Mouse (Mus musculus): ENCODE data around the gene Tecr. TPM values are rescaled to one million over a fixed set of nuclear protein-coding genes. Genes with fewer than 3 reads are reported as not detected.

Tecr gene
- polyA plus RNA-seq, 1 experiment from 2014 or later = 605 TPM

DNA sequence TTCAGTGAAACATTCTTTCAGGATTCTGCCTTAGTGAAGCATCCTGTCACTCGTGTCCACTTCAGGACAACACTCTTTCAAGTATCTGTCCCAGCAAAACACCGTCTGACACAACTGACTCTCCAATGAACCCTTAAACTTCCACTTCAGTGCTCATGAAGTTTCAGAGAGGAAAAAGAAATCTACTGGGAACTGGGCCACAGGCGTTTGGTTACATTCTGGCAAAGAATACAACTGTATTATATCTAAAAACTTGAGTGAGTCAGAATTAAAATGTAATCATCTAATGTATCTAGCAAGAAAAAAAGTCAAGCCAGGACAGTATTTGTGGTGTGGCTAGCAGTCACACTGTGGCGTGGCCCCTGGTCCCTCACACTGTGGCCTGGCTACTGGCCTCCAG, 31.1 kb upstream of the Tecr start:
- no peak for ATAC-seq (ENCODE audit: low FRiP score, low read depth)
- no peak overlapping the region for H3K4me2 ChIP-seq (replicated peaks)
- H3K9ac ChIP-seq = no peak overlapping the region
- H3K27ac ChIP-seq = no peak overlapping the region
- 79% methylated on average over 4 of the region's 4 CpGs for WGBS
- H3K9me3 ChIP-seq = peaks cover 6% of the 10 kb centered on the region; the same call in 1 of the 2 replicates
- no peaks in the 10 kb centered on the region for H3K27me3 ChIP-seq
- no peaks in the 10 kb centered on the region for H3K36me3 ChIP-seq
- no peaks in the 10 kb centered on the region for H3K4me1 ChIP-seq
- no peak overlapping the region for H3K4me3 ChIP-seq

DNA sequence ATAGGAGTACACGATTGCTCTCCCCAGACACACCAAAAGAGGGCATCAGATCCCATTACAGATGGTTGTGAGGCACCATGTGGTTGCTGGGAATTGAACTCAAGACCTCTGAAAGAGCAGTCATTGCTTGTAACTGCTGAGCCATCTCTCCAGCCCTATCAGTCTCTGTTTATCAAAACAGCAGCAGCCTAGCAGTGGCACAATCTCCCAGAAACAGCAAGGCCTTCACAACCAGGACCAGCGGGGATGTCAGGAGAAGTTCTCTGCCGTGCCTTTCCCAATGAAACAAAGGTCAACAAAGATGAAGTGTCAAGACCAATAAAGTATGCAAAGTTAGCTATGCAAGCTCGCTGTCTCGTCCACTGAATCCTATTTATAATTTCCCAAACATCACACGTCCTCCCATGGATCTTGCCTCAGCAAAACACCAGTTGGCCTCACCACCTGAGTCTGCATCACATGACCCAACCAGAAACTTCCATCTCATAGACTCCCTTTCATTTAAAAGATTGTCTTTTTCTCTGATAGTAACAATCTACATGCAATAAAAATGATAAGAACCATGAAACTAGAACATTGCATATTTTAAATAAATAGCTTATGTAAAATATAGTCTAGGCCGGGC, 24.4 kb upstream of the Tecr start:
- 83% methylated on average over 7 of the region's 7 CpGs for WGBS

GRCm38 (mm10) chr8:83625676-83626299, 18.0 kb upstream of the Tecr start:
- H3K9ac ChIP-seq = no peak overlapping the region
- no peak overlapping the region for H3K4me2 ChIP-seq (replicated peaks)
- no peak for ATAC-seq (ENCODE audit: low FRiP score, low read depth)
- no peaks in the 10 kb centered on the region for H3K27me3 ChIP-seq
- H3K4me1 ChIP-seq = peaks cover 5% of the 10 kb centered on the region; the same call in 1 of the 2 replicates
- WGBS = 86% methylated on average over 6 of the region's 6 CpGs
- H3K36me3 ChIP-seq = no peaks in the 10 kb centered on the region
- H3K27ac ChIP-seq = no peak overlapping the region
- H3K4me3 ChIP-seq = no peak overlapping the region
- no peaks in the 10 kb centered on the region for H3K9me3 ChIP-seq

More for the DNA sequence above, 24.4 kb upstream of the Tecr start:
- H3K27ac ChIP-seq = no peak overlapping the region
- peaks cover 6% of the 10 kb centered on the region; the same call in 1 of the 2 replicates for H3K9me3 ChIP-seq
- no peaks in the 10 kb centered on the region for H3K27me3 ChIP-seq
- no peak overlapping the region for H3K4me3 ChIP-seq
- no peak for ATAC-seq (ENCODE audit: low FRiP score, low read depth)
- no peaks in the 10 kb centered on the region for H3K4me1 ChIP-seq
- H3K36me3 ChIP-seq = no peaks in the 10 kb centered on the region
- no peak overlapping the region for H3K9ac ChIP-seq
- H3K4me2 ChIP-seq (replicated peaks) = no peak overlapping the region

DNA sequence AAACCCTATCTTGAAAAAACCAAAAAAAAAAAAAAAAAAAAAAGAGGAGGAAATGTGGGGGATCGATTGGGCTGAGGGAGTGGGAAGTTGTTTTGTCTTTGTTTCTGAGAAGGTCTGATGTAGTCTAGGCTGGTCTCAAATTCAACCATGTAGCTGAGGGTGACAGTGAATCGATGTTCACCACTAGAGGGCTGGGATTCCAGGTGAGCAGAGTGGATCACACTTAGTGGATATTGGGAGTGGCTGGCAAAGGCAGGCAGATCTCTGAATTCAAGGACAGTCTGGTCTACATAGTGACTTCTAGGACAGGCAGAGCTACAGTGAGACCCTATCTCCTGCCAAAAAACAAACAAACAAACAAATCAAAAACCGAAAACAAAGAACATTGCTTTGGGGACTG, 17.0 kb upstream of the Tecr start:
- Histone ChIP-seq H3K9ac (no peak overlapping the region), H3K4me3 (no peak overlapping the region), H3K27ac (no peak overlapping the region), H3K27me3 (no peaks in the 10 kb centered on the region), H3K4me2 (replicated peaks) (no peak overlapping the region), H3K36me3 (no peaks in the 10 kb centered on the region), H3K4me1 (peaks cover 8% of the 10 kb centered on the region; the same call in 1 of the 2 replicates), H3K9me3 (no peaks in the 10 kb centered on the region)
- ATAC-seq (ENCODE audit: low FRiP score, low read depth) = no peak
- WGBS = 49% methylated on average over 3 of the region's 3 CpGs

- Histone ChIP-seq H3K9ac (no peak overlapping the region), H3K9me3 (no peaks in the 10 kb centered on the region), H3K4me3 (no peak overlapping the region), H3K4me2 (replicated peaks) (no peak overlapping the region), H3K27ac (no peak overlapping the region), H3K36me3 (no peaks in the 10 kb centered on the region), H3K27me3 (no peaks in the 10 kb centered on the region), H3K4me1 (peaks cover 8% of the 10 kb centered on the region; the same call in 1 of the 2 replicates)
- ATAC-seq (ENCODE audit: low FRiP score, low read depth) = no peak
- WGBS = 83% methylated on average over 7 of the region's 7 CpGs
Measured at GRCm38 (mm10) chr8:83623549-83623948, 15.8 kb upstream of the Tecr start.

GRCm38 (mm10) chr8:83622389-83622989, 14.7 kb upstream of the Tecr start:
- peak; percentile 90 for ATAC-seq (ENCODE audit: low FRiP score, low read depth)
- Histone ChIP-seq H3K27me3 (no peaks in the 10 kb centered on the region), H3K4me3 (peak overlapping the region; percentile 43), H3K4me1 (peaks cover 8% of the 10 kb centered on the region; the same call in 1 of the 2 replicates), H3K9ac (peak overlapping the region; percentile 65), H3K4me2 (replicated peaks) (peak overlapping the region; percentile 81), H3K9me3 (no peaks in the 10 kb centered on the region), H3K36me3 (no peaks in the 10 kb centered on the region), H3K27ac (no peak overlapping the region)
- 12% methylated on average over 23 of the region's 23 CpGs for WGBS

DNA sequence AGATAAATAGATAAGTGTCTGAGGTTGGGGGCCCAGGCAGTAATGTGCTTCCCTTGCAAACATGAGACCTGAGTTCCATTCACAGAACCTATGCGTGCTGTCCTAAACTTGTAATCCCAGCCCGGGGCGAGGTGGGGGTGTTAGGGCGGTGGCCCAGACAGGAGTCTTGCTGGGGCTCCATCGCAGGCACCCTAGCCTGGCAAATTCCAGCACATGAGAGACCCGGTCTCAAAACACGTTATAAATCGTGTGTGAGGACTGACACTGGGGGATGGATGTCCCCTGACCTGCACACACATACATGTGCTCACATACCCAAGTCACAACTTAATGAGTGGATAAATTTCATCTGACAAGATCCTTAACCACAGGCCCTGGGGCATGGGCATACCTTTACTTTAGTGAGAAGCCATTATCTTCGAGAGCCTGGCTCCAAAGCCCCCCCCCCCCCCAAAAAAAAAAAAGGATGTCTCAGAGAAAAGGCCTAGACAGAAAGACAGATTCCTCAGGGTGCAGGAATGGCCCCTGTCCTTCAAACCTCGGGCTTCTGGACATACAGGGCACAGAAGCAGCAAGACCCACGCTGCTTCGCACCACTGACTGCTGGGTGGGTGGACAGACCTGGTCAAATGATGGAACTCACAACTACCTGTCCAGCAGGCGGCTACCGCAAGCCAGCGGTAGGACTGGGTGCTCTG, 14.1 kb upstream of the Tecr start:
- H3K4me1 ChIP-seq = peaks cover 8% of the 10 kb centered on the region; the same call in 1 of the 2 replicates
- no peaks in the 10 kb centered on the region for H3K27me3 ChIP-seq
- peak overlapping the region; percentile 65 for H3K9ac ChIP-seq
- H3K4me3 ChIP-seq = peak overlapping the region; percentile 43
- H3K9me3 ChIP-seq = no peaks in the 10 kb centered on the region
- ATAC-seq (ENCODE audit: low FRiP score, low read depth) = no peak
- no peaks in the 10 kb centered on the region for H3K36me3 ChIP-seq
- peak overlapping the region; percentile 81 for H3K4me2 ChIP-seq (replicated peaks)
- H3K27ac ChIP-seq = no peak overlapping the region
- WGBS = 48% methylated on average over 15 of the region's 15 CpGs

GRCm38 (mm10) chr8:83619568-83620285, 12.0 kb upstream of the Tecr start:
- H3K4me1 ChIP-seq = peaks cover 8% of the 10 kb centered on the region; the same call in 1 of the 2 replicates
- H3K4me2 ChIP-seq (replicated peaks) = no peak overlapping the region
- H3K27ac ChIP-seq = peak overlapping the region; percentile 52; the same call in 1 of the 2 replicates
- H3K9me3 ChIP-seq = no peaks in the 10 kb centered on the region
- H3K36me3 ChIP-seq = no peaks in the 10 kb centered on the region
- no peak overlapping the region for H3K4me3 ChIP-seq
- H3K9ac ChIP-seq = no peak overlapping the region
- H3K27me3 ChIP-seq = no peaks in the 10 kb centered on the region
- ATAC-seq (ENCODE audit: low FRiP score, low read depth) = peak; percentile 24; the same call in 1 of the 2 replicates
- WGBS = 81% methylated on average over 9 of the region's 9 CpGs

GRCm38 (mm10) chr8:83618566-83618965, 10.8 kb upstream of the Tecr start:
- H3K9ac ChIP-seq = no peak overlapping the region
- no peak overlapping the region for H3K4me3 ChIP-seq
- no peaks in the 10 kb centered on the region for H3K27me3 ChIP-seq
- no peaks in the 10 kb centered on the region for H3K9me3 ChIP-seq
- no peak overlapping the region for H3K27ac ChIP-seq
- 91% methylated on average over 2 of the region's 2 CpGs for WGBS
- peaks cover 8% of the 10 kb centered on the region; the same call in 1 of the 2 replicates for H3K4me1 ChIP-seq
- peaks cover 8% of the 10 kb centered on the region for H3K36me3 ChIP-seq
- no peak overlapping the region for H3K4me2 ChIP-seq (replicated peaks)
- no peak for ATAC-seq (ENCODE audit: low FRiP score, low read depth)

GRCm38 (mm10) chr8:83617111-83617510, 9.3 kb upstream of the Tecr start:
- Histone ChIP-seq H3K4me2 (replicated peaks) (no peak overlapping the region), H3K4me1 (peaks cover 6% of the 10 kb centered on the region; the same call in 1 of the 2 replicates), H3K9ac (no peak overlapping the region), H3K4me3 (no peak overlapping the region), H3K27me3 (no peaks in the 10 kb centered on the region), H3K36me3 (peaks cover 22% of the 10 kb centered on the region), H3K9me3 (no peaks in the 10 kb centered on the region), H3K27ac (no peak overlapping the region)
- 92% methylated on average over 2 of the region's 2 CpGs for WGBS
- ATAC-seq (ENCODE audit: low FRiP score, low read depth) = no peak

DNA sequence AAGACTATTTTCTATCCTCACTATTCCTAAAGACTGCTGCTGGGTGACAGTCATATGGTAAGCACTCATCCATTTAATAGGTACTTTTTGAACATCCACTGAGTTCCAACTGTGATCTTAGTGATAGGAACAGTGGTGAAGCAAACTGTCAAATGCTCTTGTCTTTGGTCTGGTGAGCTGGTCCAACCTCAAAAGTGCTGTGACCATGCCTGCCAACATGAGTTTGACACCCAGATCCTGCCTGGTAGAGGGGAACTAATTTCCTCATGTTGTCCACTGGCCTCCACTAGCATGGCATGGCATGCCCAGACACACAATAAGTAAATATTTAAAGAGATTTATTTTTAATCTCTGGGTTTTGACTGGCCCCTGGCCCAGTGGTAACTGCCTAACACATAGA, 8.9 kb upstream of the Tecr start:
- Histone ChIP-seq H3K4me3 (no peak overlapping the region), H3K36me3 (peaks cover 27% of the 10 kb centered on the region), H3K27ac (no peak overlapping the region), H3K9me3 (no peaks in the 10 kb centered on the region), H3K4me1 (0 out of 2 replicates have a peak, but pooled peaks cover 3% of the 10 kb centered on the region), H3K27me3 (no peaks in the 10 kb centered on the region), H3K4me2 (replicated peaks) (no peak overlapping the region), H3K9ac (no peak overlapping the region)
- ATAC-seq (ENCODE audit: low FRiP score, low read depth) = no peak
